Mouse (Mus musculus) myocyte (in vitro differentiated cells): ENCODE measurements around the gene Neurl2.

Experiments used
- MYOG ChIP-seq, 3 experiments: IDR thresholded peaks; one replicate each; pipeline ENCODE4 v1.6.1; 2011; ENCODE audit warnings: control low read depth in 2 of 3, low read depth in 2 of 3, mild to moderate bottlenecking in 2 of 3; ENCODE audit not compliant: insufficient read length in 2 of 3, control insufficient read depth in 1 of 3, insufficient read depth in 1 of 3
- POLR2A ChIP-seq: IDR thresholded peaks from one replicate; pipeline ENCODE4 v1.6.1; 2011; ENCODE audit warnings: low read depth, mild to moderate bottlenecking, control low read depth, moderate library complexity; ENCODE audit not compliant: insufficient read length
- SRF ChIP-seq: IDR thresholded peaks from one replicate; pipeline ENCODE4 v1.6.1; 2011; ENCODE audit warnings: low read depth; ENCODE audit not compliant: control insufficient read depth, insufficient read length
- TCF12 ChIP-seq: IDR thresholded peaks from one replicate; pipeline ENCODE4 v1.6.1; 2011; ENCODE audit warnings: mild to moderate bottlenecking, control low read depth; ENCODE audit not compliant: poor library complexity, insufficient read depth, severe bottlenecking
- USF1 ChIP-seq: IDR thresholded peaks from one replicate; pipeline ENCODE4 v1.6.1; 2011; ENCODE audit warnings: low read depth, mild to moderate bottlenecking, control low read depth, moderate library complexity

- TF ChIP-seq POLR2A: no peak
- no peak for TF ChIP-seq MYOG (IDR thresholded peaks at IDR 0.05; ENCODE audit: control insufficient read depth in 1 of 3, insufficient read depth in 1 of 3, insufficient read length in 2 of 3, low read depth in 2 of 3)
- no peak for TF ChIP-seq SRF
- TF ChIP-seq TCF12: no peak
- TF ChIP-seq USF1: no peak
Measured at GRCm38 (mm10) chr2:164803201-164803920, 29.9 kb downstream of the Neurl2 start.
